Mouse (Mus musculus) CH12.LX (cell line): ENCODE measurements around the gene Exd2. TPM values are rescaled to one million over a fixed set of nuclear protein-coding genes. Genes with fewer than 3 reads are reported as not detected.

Experiments used
- DNase-seq: peaks from one replicate; pipeline ENCODE4 v3.0.0-alpha.2; 2013; ENCODE audit errors: extremely low read depth
- H3K27ac ChIP-seq: 2 replicates; pipeline ENCODE4 v1.5.1; 2012; ENCODE audit warnings: low read depth, mild to moderate bottlenecking, control low read depth, moderate library complexity; ENCODE audit not compliant: insufficient read depth
- H3K27me3 ChIP-seq: replicated peaks from 2 replicates; pipeline ENCODE3; 2012; ENCODE audit warnings: inconsistent platforms
- H3K36me3 ChIP-seq, 2 experiments: replicated peaks in 1 of 2; 2 replicates each; pipeline versions ENCODE3 to v1.6.1; 2012; ENCODE audit warnings: inconsistent platforms in 1 of 2, low read length in 1 of 2, mild to moderate bottlenecking in 1 of 2, mixed read lengths in 1 of 2, moderate library complexity in 1 of 2; ENCODE audit not compliant: control insufficient read depth in 1 of 2, insufficient read depth in 1 of 2
- H3K4me1 ChIP-seq, 2 experiments: 2 replicates each; pipeline ENCODE4 v1.6.1; 2012; ENCODE audit warnings: inconsistent platforms in 1 of 2, moderate library complexity in 1 of 2; ENCODE audit not compliant: insufficient read depth in 2 of 2, control insufficient read depth in 1 of 2
- H3K4me2 ChIP-seq: 2 replicates; pipeline ENCODE4 v1.6.1; 2012; ENCODE audit warnings: low read depth, mild to moderate bottlenecking, control low read depth; ENCODE audit not compliant: poor library complexity, insufficient read depth, severe bottlenecking
- H3K4me3 ChIP-seq, 3 experiments: fragments of 150-350 bp in 1 of 3; sonication (generic) in 1 of 3; replicated peaks in 1 of 3; 2 replicates each; pipeline versions ENCODE3 to v1.5.1; 2011 to 2012; ENCODE audit warnings: low read depth in 2 of 3, low read length in 2 of 3, mild to moderate bottlenecking in 2 of 3, moderate library complexity in 2 of 3, control low read depth in 1 of 3, improper control_type of control experiment in 1 of 3, inconsistent platforms in 1 of 3, mixed read lengths in 1 of 3; ENCODE audit not compliant: poor library complexity in 1 of 3
- H3K79me2 ChIP-seq: replicated peaks from 2 replicates; pipeline ENCODE4 v1.6.1; 2012; ENCODE audit warnings: mild to moderate bottlenecking, moderate library complexity; ENCODE audit not compliant: control insufficient read depth, poor library complexity, insufficient read depth, severe bottlenecking; ENCODE audit errors: extremely low read depth
- H3K9ac ChIP-seq: 2 replicates; pipeline ENCODE4 v1.6.1; 2012; ENCODE audit warnings: low read depth, mild to moderate bottlenecking, control low read depth, moderate library complexity; ENCODE audit not compliant: insufficient read depth
- H3K9me3 ChIP-seq: replicated peaks from 2 replicates; pipeline ENCODE3; 2012; ENCODE audit warnings: low read length, inconsistent platforms, mixed read lengths
- BHLHE40 ChIP-seq: IDR thresholded peaks from 2 replicates; pipeline ENCODE4 v1.6.1; 2011; ENCODE audit warnings: mild to moderate bottlenecking, low read depth, low read length, improper control_type of control experiment
- CHD1 ChIP-seq: IDR thresholded peaks from 2 replicates; pipeline ENCODE4 v1.6.1; 2012; ENCODE audit warnings: low read depth, low read length, improper control_type of control experiment, inconsistent platforms
- E2F4 ChIP-seq: IDR thresholded peaks from 2 replicates; pipeline ENCODE4 v1.6.1; 2011; ENCODE audit warnings: low read depth, low read length, improper control_type of control experiment; ENCODE audit not compliant: insufficient replicate concordance
- EP300 ChIP-seq: IDR thresholded peaks from 2 replicates; pipeline ENCODE4 v1.6.1; 2011; ENCODE audit warnings: low read length, improper control_type of control experiment
- IRF4 ChIP-seq: IDR thresholded peaks from 2 replicates; pipeline ENCODE4 v1.6.1; 2014; ENCODE audit warnings: low read depth, mild to moderate bottlenecking, inconsistent platforms, low read length, improper control_type of control experiment
- JUN ChIP-seq: IDR thresholded peaks from 2 replicates; pipeline ENCODE4 v1.6.1; 2011; ENCODE audit warnings: low read depth, mild to moderate bottlenecking, low read length, improper control_type of control experiment, moderate library complexity; ENCODE audit not compliant: insufficient read depth
- MAZ ChIP-seq: IDR thresholded peaks from 2 replicates; pipeline ENCODE4 v1.6.1; 2012; ENCODE audit warnings: low read depth, mild to moderate bottlenecking, inconsistent platforms, low read length, improper control_type of control experiment, moderate library complexity
- MEF2A ChIP-seq: IDR thresholded peaks from 2 replicates; pipeline ENCODE4 v1.6.1; 2014; ENCODE audit warnings: low read depth, mild to moderate bottlenecking, inconsistent platforms, low read length, improper control_type of control experiment, borderline replicate concordance
- NELFE ChIP-seq: IDR thresholded peaks from 2 replicates; pipeline ENCODE4 v1.6.1; 2011; ENCODE audit warnings: low read depth, low read length, improper control_type of control experiment
- PAX5 ChIP-seq: IDR thresholded peaks from 2 replicates; pipeline ENCODE4 v1.6.1; 2012; ENCODE audit warnings: low read length, inconsistent platforms, mixed read lengths
- RAD21 ChIP-seq: IDR thresholded peaks from 2 replicates; pipeline ENCODE4 v1.6.1; 2011; ENCODE audit warnings: low read depth, mild to moderate bottlenecking, low read length, improper control_type of control experiment, moderate library complexity
- RCOR1 ChIP-seq: conservative IDR thresholded peaks from 2 replicates; pipeline ENCODE4 v1.6.1; 2012; ENCODE audit warnings: low read depth, mild to moderate bottlenecking, inconsistent platforms, low read length, improper control_type of control experiment
- SMC3 ChIP-seq: IDR thresholded peaks from 2 replicates; pipeline ENCODE4 v1.6.1; 2011; ENCODE audit warnings: low read depth, low read length, improper control_type of control experiment
- UBTF ChIP-seq: IDR thresholded peaks from 2 replicates; pipeline ENCODE4 v1.6.1; 2012; ENCODE audit warnings: low read depth, mild to moderate bottlenecking, inconsistent platforms, low read length, improper control_type of control experiment, moderate library complexity
- ZC3H11A ChIP-seq: IDR thresholded peaks from 2 replicates; pipeline ENCODE4 v1.6.1; 2012; ENCODE audit warnings: low read depth, mild to moderate bottlenecking, inconsistent platforms, low read length, improper control_type of control experiment
- ZMIZ1 ChIP-seq: IDR thresholded peaks from 2 replicates; pipeline ENCODE4 v1.6.1; 2012; ENCODE audit warnings: low read depth, mild to moderate bottlenecking, inconsistent platforms, low read length, improper control_type of control experiment
- ZNF384 ChIP-seq: IDR thresholded peaks from 2 replicates; pipeline ENCODE4 v1.6.1; 2012; ENCODE audit warnings: low read depth, low read length, improper control_type of control experiment, inconsistent platforms
- dilution Hi-C: fragments of 300-500 bp; cut with MboI; formaldehyde crosslinking; loops from 2 replicates; pipeline ENCODE4 v1.14.3; 2020; ENCODE audit warnings: low sequenced_read_pairs; ENCODE audit not compliant: extremely low pct_unique_long_range_greater_than_20kb, extremely low pct_ligation_motif_present
- in situ Hi-C: fragments of 300-500 bp; cut with MboI; formaldehyde crosslinking; loops from 3 replicates; pipeline ENCODE4 v1.14.3; 2019; ENCODE audit warnings: low sequenced_read_pairs, low pct_ligation_motif_present, low pct_unique_long_range_greater_than_20kb, mixed read lengths
- polyA plus RNA-seq: library from polyadenylated mRNA; unstranded; fragments of >175 nt; gene quantifications from 2 replicates; pipeline ENCODE4 v1.2.1, GENCODE M21; 2012; ENCODE audit warnings: low read depth; ENCODE audit not compliant: insufficient read length
- total RNA-seq, 2 experiments: library from RNA; depleted of rRNA; stranded (reverse); fragments of 300-350 nt in 1 of 2; fragments of >200 nt in 1 of 2; gene quantifications; 2 replicates each; pipeline ENCODE4 v1.2.3; 2012 to 2014

The Exd2 gene
- total and polyA plus RNA-seq, 3 experiments, result 11.2 to 15.0 (median 11.3) TPM

GRCm38 (mm10) chr12:80527727-80528389 is 65.0 kb downstream of the Exd2 start:
- DNase-seq, result no peak
- H3K9ac ChIP-seq, result no peak overlapping the region
- H3K9me3 ChIP-seq, result no peaks in the 10 kb centered on the region
- no peaks in the 10 kb centered on the region for H3K36me3 ChIP-seq
- H3K79me2 ChIP-seq, result no peaks in the 10 kb centered on the region
- peaks cover 2% of the 10 kb centered on the region for H3K27me3 ChIP-seq
- dilution Hi-C loops, result no loop called here
- H3K27ac ChIP-seq, result no peak overlapping the region
- no peak for TF ChIP-seq MAZ
- TF ChIP-seq NELFE, result no peak
- no peak for TF ChIP-seq SMC3
- no peak for TF ChIP-seq EP300
- no peak for TF ChIP-seq MEF2A
- no peak for TF ChIP-seq ZMIZ1
- H3K4me1 ChIP-seq, result no peaks in the 10 kb centered on the region
- in situ Hi-C loops, result no loop called here
- H3K4me3 ChIP-seq, result no peak overlapping the region
- H3K4me2 ChIP-seq, result no peak overlapping the region

GRCm38 (mm10) chr12:80530052-80530451 is 67.2 kb downstream of the Exd2 start:
- H3K27ac ChIP-seq, result no peak overlapping the region
- in situ Hi-C loops (no loop called here), dilution Hi-C loops (no loop called here)
- H3K9me3 ChIP-seq, result no peaks in the 10 kb centered on the region
- H3K4me3 ChIP-seq, result no peak overlapping the region
- no peaks in the 10 kb centered on the region for H3K79me2 ChIP-seq
- H3K4me1 ChIP-seq, result peaks cover 4 to 18% of the 10 kb centered on the region in 2 experiments; a peak in 3 of 4 replicates
- H3K27me3 ChIP-seq, result peaks cover 2% of the 10 kb centered on the region
- DNase-seq, result no peak
- no peak overlapping the region for H3K9ac ChIP-seq
- no peaks in the 10 kb centered on the region for H3K36me3 ChIP-seq
- H3K4me2 ChIP-seq, result no peak overlapping the region
- TF ChIP-seq PAX5 (no peak), RCOR1 (no peak), CHD1 (no peak), ZNF384 (no peak), UBTF (no peak)

GRCm38 (mm10) chr12:80530630-80531029 is 67.7 kb downstream of the Exd2 start:
- no peak for DNase-seq
- H3K9ac ChIP-seq, result no peak overlapping the region
- in situ Hi-C loops (no loop called here), dilution Hi-C loops (no loop called here)
- H3K27ac ChIP-seq, result no peak overlapping the region
- H3K79me2 ChIP-seq, result no peaks in the 10 kb centered on the region
- H3K36me3 ChIP-seq, result no peaks in the 10 kb centered on the region
- no peak overlapping the region for H3K4me2 ChIP-seq
- H3K4me3 ChIP-seq, result no peak overlapping the region
- TF ChIP-seq NELFE (no peak), ZNF384 (no peak), MAZ (no peak), JUN (no peak), ZC3H11A (no peak), E2F4 (no peak), UBTF (no peak), IRF4 (no peak), SMC3 (no peak), BHLHE40 (no peak), ZMIZ1 (no peak), RAD21 (no peak)
- peaks cover 2% of the 10 kb centered on the region for H3K27me3 ChIP-seq
- H3K9me3 ChIP-seq, result no peaks in the 10 kb centered on the region
- peaks cover 4 to 24% of the 10 kb centered on the region in 2 experiments; a peak in 3 of 4 replicates for H3K4me1 ChIP-seq
